Mouse (Mus musculus) neural tube, embryonic 14.5 days (tissue): ENCODE results near the gene Tubd1. TPM values are rescaled to one million over a fixed set of nuclear protein-coding genes. Genes with fewer than 3 reads are reported as not detected.

Experiments
- ATAC-seq: fragments of 200-750 bp; cut with Nextera tagmentation; 2 replicates; pipeline ENCODE4 v1.8.0; 2017; ENCODE audit warnings: low read depth, mild to moderate bottlenecking, moderate TSS enrichment, moderate library complexity
- H3K27ac ChIP-seq: fragments of 300-500 bp; sonication (generic); 2 replicates; pipeline ENCODE4 v1.5.1; 2014; ENCODE audit warnings: low read depth, mild to moderate bottlenecking, control low read depth, low read length, moderate library complexity, mixed read lengths
- H3K27me3 ChIP-seq: fragments of 300-500 bp; sonication (generic); 2 replicates; pipeline ENCODE4 v1.6.1; 2014; ENCODE audit warnings: low read length; ENCODE audit not compliant: control insufficient read depth, insufficient read depth
- H3K36me3 ChIP-seq: fragments of 300-500 bp; sonication (generic); 2 replicates; pipeline ENCODE4 v1.6.1; 2014; ENCODE audit warnings: low read length, mixed read lengths; ENCODE audit not compliant: control insufficient read depth, insufficient read depth
- H3K4me1 ChIP-seq: fragments of 300-500 bp; sonication (generic); 2 replicates; pipeline ENCODE4 v1.6.1; 2014; ENCODE audit warnings: low read length; ENCODE audit not compliant: control insufficient read depth, insufficient read depth
- H3K4me2 ChIP-seq: fragments of 300-500 bp; sonication (generic); 2 replicates; pipeline ENCODE4 v1.6.1; 2014; ENCODE audit warnings: mild to moderate bottlenecking, low read depth, low read length, control low read depth
- H3K4me3 ChIP-seq: fragments of 300-500 bp; sonication (generic); 2 replicates; pipeline ENCODE4 v1.5.1; 2014; ENCODE audit warnings: low read depth, low read length, control low read depth, mixed read lengths
- H3K9ac ChIP-seq: fragments of 300-500 bp; sonication (generic); replicated peaks from 2 replicates; pipeline ENCODE4 v1.6.1; 2014; ENCODE audit warnings: low read depth, mild to moderate bottlenecking, control low read depth, low read length, mixed read lengths
- H3K9me3 ChIP-seq: fragments of 300-500 bp; sonication (generic); 2 replicates; pipeline ENCODE4 v1.6.1; 2016; ENCODE audit warnings: low read length; ENCODE audit not compliant: control insufficient read depth
- WGBS: fragments of 180-500 bp; shearing (Covaris S2); extraction: QIAGEN DNeasy Blood & Tissue Kit; methylation state at CpG from one replicate; pipeline ENCODE4 v1.1.7; 2014; 5-methylcytosine and 5-hydroxymethylcytosine counted together
- polyA plus RNA-seq: library from polyadenylated mRNA; unstranded; fragments of >200 nt; fragmentation: Nextera tagmentation; extraction: Ambion mirVana; gene quantifications from 2 replicates; pipeline ENCODE4 v1.2.1, GENCODE M21; 2014

The Tubd1 gene
- polyA plus RNA-seq, 1 experiment from 2014 or later, result 6.9 TPM

- ATAC-seq, result no peak
Observed at GRCm38 (mm10) chr11:86572623-86573022, 27.8 kb downstream of the Tubd1 start.

GRCm38 (mm10) chr11:86573646-86574231, 28.9 kb downstream of the Tubd1 start:
- Histone ChIP-seq H3K36me3 (no peaks in the 10 kb centered on the region), H3K27ac (no peak overlapping the region), H3K27me3 (no peaks in the 10 kb centered on the region), H3K4me2 (no peak overlapping the region), H3K9ac (no peak overlapping the region), H3K9me3 (no peaks in the 10 kb centered on the region), H3K4me1 (no peaks in the 10 kb centered on the region), H3K4me3 (no peak overlapping the region)
- ATAC-seq, result no peak
- 94% methylated on average over 6 of the region's 6 CpGs for WGBS

More at GRCm38 (mm10) chr11:86572623-86573022, 27.8 kb downstream of the Tubd1 start:
- Histone ChIP-seq H3K4me3 (no peak overlapping the region), H3K36me3 (no peaks in the 10 kb centered on the region), H3K27ac (no peak overlapping the region), H3K4me2 (no peak overlapping the region), H3K27me3 (no peaks in the 10 kb centered on the region), H3K4me1 (no peaks in the 10 kb centered on the region), H3K9me3 (no peaks in the 10 kb centered on the region), H3K9ac (no peak overlapping the region)
- WGBS, result 83% methylated on average over 2 of the region's 2 CpGs

- Histone ChIP-seq H3K9ac (no peak overlapping the region), H3K4me3 (no peak overlapping the region), H3K27ac (no peak overlapping the region), H3K27me3 (no peaks in the 10 kb centered on the region), H3K4me1 (no peaks in the 10 kb centered on the region), H3K4me2 (no peak overlapping the region), H3K9me3 (no peaks in the 10 kb centered on the region), H3K36me3 (no peaks in the 10 kb centered on the region)
- WGBS, result 84% methylated on average over 2 of the region's 2 CpGs
- ATAC-seq, result no peak
Observed at GRCm38 (mm10) chr11:86574408-86574807, 29.6 kb downstream of the Tubd1 start.

- H3K4me3 ChIP-seq, result no peak overlapping the region
- 73% methylated on average over 7 of the region's 7 CpGs for WGBS
Observed at GRCm38 (mm10) chr11:86575632-86576378, 31.0 kb downstream of the Tubd1 start.

GRCm38 (mm10) chr11:86577231-86577630, 32.4 kb downstream of the Tubd1 start:
- Histone ChIP-seq H3K4me3 (no peak overlapping the region), H3K4me1 (no peaks in the 10 kb centered on the region), H3K4me2 (no peak overlapping the region), H3K27ac (0 out of 2 replicates have a peak overlapping the region, but pooled peaks have one; percentile 7), H3K36me3 (no peaks in the 10 kb centered on the region), H3K9me3 (no peaks in the 10 kb centered on the region), H3K27me3 (no peaks in the 10 kb centered on the region), H3K9ac (no peak overlapping the region)
- no peak for ATAC-seq
- 78% methylated on average over 4 of the region's 4 CpGs for whole genome bisulfite sequencing

More at GRCm38 (mm10) chr11:86575632-86576378, 31.0 kb downstream of the Tubd1 start:
- Histone ChIP-seq H3K9ac (no peak overlapping the region), H3K4me2 (no peak overlapping the region), H3K9me3 (no peaks in the 10 kb centered on the region), H3K4me1 (no peaks in the 10 kb centered on the region), H3K27ac (no peak overlapping the region), H3K36me3 (no peaks in the 10 kb centered on the region), H3K27me3 (no peaks in the 10 kb centered on the region)
- ATAC-seq, result no peak

- WGBS, result 88% methylated on average over 6 of the region's 6 CpGs
- no peaks in the 10 kb centered on the region for H3K27me3 ChIP-seq
- ATAC-seq, result no peak
- H3K36me3 ChIP-seq, result no peaks in the 10 kb centered on the region
- no peak overlapping the region for H3K27ac ChIP-seq
- no peak overlapping the region for H3K4me3 ChIP-seq
- H3K4me2 ChIP-seq, result no peak overlapping the region
- no peaks in the 10 kb centered on the region for H3K4me1 ChIP-seq
- H3K9me3 ChIP-seq, result no peaks in the 10 kb centered on the region
- no peak overlapping the region for H3K9ac ChIP-seq
Observed at GRCm38 (mm10) chr11:86578106-86578808, 33.5 kb downstream of the Tubd1 start.

GRCm38 (mm10) chr11:86578809-86579730, 34.3 kb downstream of the Tubd1 start:
- Histone ChIP-seq H3K27ac (no peak overlapping the region), H3K36me3 (no peaks in the 10 kb centered on the region), H3K9ac (no peak overlapping the region), H3K27me3 (no peaks in the 10 kb centered on the region), H3K4me3 (no peak overlapping the region), H3K9me3 (no peaks in the 10 kb centered on the region), H3K4me1 (no peaks in the 10 kb centered on the region), H3K4me2 (no peak overlapping the region)
- no peak for ATAC-seq
- 80% methylated on average over 25 of the region's 25 CpGs for WGBS

GRCm38 (mm10) chr11:86579731-86580318, 35.0 kb downstream of the Tubd1 start:
- H3K4me3 ChIP-seq, result no peak overlapping the region
- no peak overlapping the region for H3K27ac ChIP-seq
- H3K36me3 ChIP-seq, result no peaks in the 10 kb centered on the region
- H3K9me3 ChIP-seq, result no peaks in the 10 kb centered on the region
- no peaks in the 10 kb centered on the region for H3K27me3 ChIP-seq
- 83% methylated on average over 10 of the region's 10 CpGs for WGBS
- no peak overlapping the region for H3K9ac ChIP-seq
- no peak for ATAC-seq
- no peaks in the 10 kb centered on the region for H3K4me1 ChIP-seq
- no peak overlapping the region for H3K4me2 ChIP-seq
